Mouse (Mus musculus): ENCODE measurements at regions not wholly inside any gene's neighbourhood (a gene's known extent, or its start where the extent isn't known, plus 50 kb on each side); places are given as distances from the start of the nearest gene placed in this dataset.

GRCm38 (mm10) chr13:107573499-107574355, 470.5 kb upstream of the Smim15 start:
- no peak overlapping the region for H3K4me3 ChIP-seq (replicated peaks; ENCODE audit: low read length)
- no peak overlapping the region for H3K27ac ChIP-seq (ENCODE audit: low read length)
- no peak overlapping the region for H3K9ac ChIP-seq (replicated peaks; ENCODE audit: low read depth, low read length)
- H3K4me1 ChIP-seq (replicated peaks; ENCODE audit: control insufficient read depth, insufficient read depth, low read length), result 0 out of 2 replicates have a peak, but pooled peaks cover 2% of the 10 kb centered on the region
- H3K4me2 ChIP-seq (ENCODE audit: low read length), result no peak overlapping the region
- whole genome bisulfite sequencing, result 70% methylated on average over 9 of the region's 9 CpGs
- ATAC-seq, result peak; percentile 80
- H3K9me3 ChIP-seq (ENCODE audit: control insufficient read depth, low read length), result no peaks in the 10 kb centered on the region
- H3K36me3 ChIP-seq (ENCODE audit: control insufficient read depth, insufficient read depth), result no peaks in the 10 kb centered on the region
- H3K27me3 ChIP-seq (replicated peaks; ENCODE audit: control insufficient read depth, insufficient read depth, low read length), result no peaks in the 10 kb centered on the region

- Histone ChIP-seq H3K4me1 (replicated peaks; ENCODE audit: control insufficient read depth, insufficient read depth, low read length) (0 out of 2 replicates have a peak, but pooled peaks cover 2% of the 10 kb centered on the region), H3K9ac (replicated peaks; ENCODE audit: low read depth, low read length) (no peak overlapping the region), H3K27ac (ENCODE audit: low read length) (no peak overlapping the region), H3K36me3 (ENCODE audit: control insufficient read depth, insufficient read depth) (no peaks in the 10 kb centered on the region), H3K4me3 (replicated peaks; ENCODE audit: low read length) (no peak overlapping the region), H3K4me2 (ENCODE audit: low read length) (no peak overlapping the region), H3K27me3 (replicated peaks; ENCODE audit: control insufficient read depth, insufficient read depth, low read length) (no peaks in the 10 kb centered on the region), H3K9me3 (ENCODE audit: control insufficient read depth, low read length) (no peaks in the 10 kb centered on the region)
- ATAC-seq, result no peak
- WGBS, result 89% methylated on average over 10 of the region's 10 CpGs
Observed at GRCm38 (mm10) chr13:107571539-107571938, 472.7 kb upstream of the Smim15 start.

- H3K9me3 ChIP-seq (ENCODE audit: control insufficient read depth, low read length), result no peaks in the 10 kb centered on the region
- H3K4me2 ChIP-seq (ENCODE audit: low read length), result no peak overlapping the region
- no peaks in the 10 kb centered on the region for H3K36me3 ChIP-seq (ENCODE audit: control insufficient read depth, insufficient read depth)
- H3K9ac ChIP-seq (replicated peaks; ENCODE audit: low read depth, low read length), result no peak overlapping the region
- H3K27ac ChIP-seq (ENCODE audit: low read length), result no peak overlapping the region
- WGBS, result 89% methylated on average over 2 of the region's 2 CpGs
- no peak for ATAC-seq
- no peaks in the 10 kb centered on the region for H3K27me3 ChIP-seq (replicated peaks; ENCODE audit: control insufficient read depth, insufficient read depth, low read length)
- H3K4me1 ChIP-seq (replicated peaks; ENCODE audit: control insufficient read depth, insufficient read depth, low read length), result 0 out of 2 replicates have a peak, but pooled peaks cover 2% of the 10 kb centered on the region
- no peak overlapping the region for H3K4me3 ChIP-seq (replicated peaks; ENCODE audit: low read length)
Observed at GRCm38 (mm10) chr13:107569477-107569876, 474.8 kb upstream of the Smim15 start.

GRCm38 (mm10) chr13:107568701-107569121, 475.5 kb upstream of the Smim15 start:
- no peaks in the 10 kb centered on the region for H3K9me3 ChIP-seq (ENCODE audit: control insufficient read depth, low read length)
- no peak overlapping the region for H3K4me3 ChIP-seq (replicated peaks; ENCODE audit: low read length)
- ATAC-seq, result no peak
- H3K4me2 ChIP-seq (ENCODE audit: low read length), result no peak overlapping the region
- no peak overlapping the region for H3K27ac ChIP-seq (ENCODE audit: low read length)
- H3K9ac ChIP-seq (replicated peaks; ENCODE audit: low read depth, low read length), result no peak overlapping the region
- 78% methylated on average over 7 of the region's 7 CpGs for WGBS
- H3K4me1 ChIP-seq (replicated peaks; ENCODE audit: control insufficient read depth, insufficient read depth, low read length), result 0 out of 2 replicates have a peak, but pooled peaks cover 1% of the 10 kb centered on the region
- H3K27me3 ChIP-seq (replicated peaks; ENCODE audit: control insufficient read depth, insufficient read depth, low read length), result no peaks in the 10 kb centered on the region
- no peaks in the 10 kb centered on the region for H3K36me3 ChIP-seq (ENCODE audit: control insufficient read depth, insufficient read depth)

GRCm38 (mm10) chr13:107562463-107562862, 481.8 kb upstream of the Smim15 start:
- Histone ChIP-seq H3K4me2 (ENCODE audit: low read length) (no peak overlapping the region), H3K4me3 (replicated peaks; ENCODE audit: low read length) (no peak overlapping the region), H3K9ac (replicated peaks; ENCODE audit: low read depth, low read length) (no peak overlapping the region), H3K9me3 (ENCODE audit: control insufficient read depth, low read length) (no peaks in the 10 kb centered on the region), H3K27me3 (replicated peaks; ENCODE audit: control insufficient read depth, insufficient read depth, low read length) (no peaks in the 10 kb centered on the region), H3K27ac (ENCODE audit: low read length) (no peak overlapping the region), H3K4me1 (replicated peaks; ENCODE audit: control insufficient read depth, insufficient read depth, low read length) (no peaks in the 10 kb centered on the region), H3K36me3 (ENCODE audit: control insufficient read depth, insufficient read depth) (no peaks in the 10 kb centered on the region)
- ATAC-seq, result no peak
- 90% methylated on average over 1 of the region's 1 CpGs for WGBS

GRCm38 (mm10) chr13:107561529-107561928, 482.7 kb upstream of the Smim15 start:
- Histone ChIP-seq H3K4me2 (ENCODE audit: low read length) (no peak overlapping the region), H3K27me3 (replicated peaks; ENCODE audit: control insufficient read depth, insufficient read depth, low read length) (no peaks in the 10 kb centered on the region), H3K4me3 (replicated peaks; ENCODE audit: low read length) (no peak overlapping the region), H3K9me3 (ENCODE audit: control insufficient read depth, low read length) (no peaks in the 10 kb centered on the region), H3K9ac (replicated peaks; ENCODE audit: low read depth, low read length) (no peak overlapping the region), H3K36me3 (ENCODE audit: control insufficient read depth, insufficient read depth) (no peaks in the 10 kb centered on the region), H3K27ac (ENCODE audit: low read length) (no peak overlapping the region), H3K4me1 (replicated peaks; ENCODE audit: control insufficient read depth, insufficient read depth, low read length) (no peaks in the 10 kb centered on the region)
- ATAC-seq, result no peak
- WGBS, result 81% methylated on average over 2 of the region's 2 CpGs

GRCm38 (mm10) chr13:107555958-107556357, 488.3 kb upstream of the Smim15 start:
- no peaks in the 10 kb centered on the region for H3K4me1 ChIP-seq (replicated peaks; ENCODE audit: control insufficient read depth, insufficient read depth, low read length)
- H3K9ac ChIP-seq (replicated peaks; ENCODE audit: low read depth, low read length), result no peak overlapping the region
- no peaks in the 10 kb centered on the region for H3K36me3 ChIP-seq (ENCODE audit: control insufficient read depth, insufficient read depth)
- no peak overlapping the region for H3K27ac ChIP-seq (ENCODE audit: low read length)
- 82% methylated on average over 3 of the region's 3 CpGs for WGBS
- ATAC-seq, result no peak
- no peak overlapping the region for H3K4me3 ChIP-seq (replicated peaks; ENCODE audit: low read length)
- H3K27me3 ChIP-seq (replicated peaks; ENCODE audit: control insufficient read depth, insufficient read depth, low read length), result no peaks in the 10 kb centered on the region
- H3K9me3 ChIP-seq (ENCODE audit: control insufficient read depth, low read length), result no peaks in the 10 kb centered on the region
- no peak overlapping the region for H3K4me2 ChIP-seq (ENCODE audit: low read length)

GRCm38 (mm10) chr13:107554091-107554490, 490.2 kb upstream of the Smim15 start:
- Histone ChIP-seq H3K4me1 (replicated peaks; ENCODE audit: control insufficient read depth, insufficient read depth, low read length) (no peaks in the 10 kb centered on the region), H3K4me2 (ENCODE audit: low read length) (no peak overlapping the region), H3K27me3 (replicated peaks; ENCODE audit: control insufficient read depth, insufficient read depth, low read length) (no peaks in the 10 kb centered on the region), H3K9ac (replicated peaks; ENCODE audit: low read depth, low read length) (no peak overlapping the region), H3K4me3 (replicated peaks; ENCODE audit: low read length) (no peak overlapping the region), H3K36me3 (ENCODE audit: control insufficient read depth, insufficient read depth) (no peaks in the 10 kb centered on the region), H3K27ac (ENCODE audit: low read length) (no peak overlapping the region), H3K9me3 (ENCODE audit: control insufficient read depth, low read length) (no peaks in the 10 kb centered on the region)
- no peak for ATAC-seq
- WGBS, result 94% methylated on average over 3 of the region's 3 CpGs

GRCm38 (mm10) chr13:107552165-107552564, 492.1 kb upstream of the Smim15 start:
- no peak for ATAC-seq
- Histone ChIP-seq H3K27ac (ENCODE audit: low read length) (no peak overlapping the region), H3K4me1 (replicated peaks; ENCODE audit: control insufficient read depth, insufficient read depth, low read length) (peaks cover 7% of the 10 kb centered on the region), H3K27me3 (replicated peaks; ENCODE audit: control insufficient read depth, insufficient read depth, low read length) (no peaks in the 10 kb centered on the region), H3K4me3 (replicated peaks; ENCODE audit: low read length) (no peak overlapping the region), H3K4me2 (ENCODE audit: low read length) (no peak overlapping the region), H3K36me3 (ENCODE audit: control insufficient read depth, insufficient read depth) (no peaks in the 10 kb centered on the region), H3K9me3 (ENCODE audit: control insufficient read depth, low read length) (no peaks in the 10 kb centered on the region), H3K9ac (replicated peaks; ENCODE audit: low read depth, low read length) (no peak overlapping the region)
- 94% methylated on average over 4 of the region's 4 CpGs for WGBS
